Mouse (Mus musculus) megakaryocyte, embryonic 14.5 days (primary cell): Measurements from ENCODE around the gene Pkp3.

Experiments used
- FLI1 ChIP-seq: IDR thresholded peaks from 2 replicates; pipeline ENCODE4 v1.6.1; 2012; ENCODE audit warnings: low read length, inconsistent platforms, mixed read lengths
- GATA1 ChIP-seq: IDR thresholded peaks from 3 replicates; pipeline ENCODE4 v1.6.1; 2012; ENCODE audit warnings: mixed read lengths, low read length, inconsistent platforms, borderline replicate concordance

DNA sequence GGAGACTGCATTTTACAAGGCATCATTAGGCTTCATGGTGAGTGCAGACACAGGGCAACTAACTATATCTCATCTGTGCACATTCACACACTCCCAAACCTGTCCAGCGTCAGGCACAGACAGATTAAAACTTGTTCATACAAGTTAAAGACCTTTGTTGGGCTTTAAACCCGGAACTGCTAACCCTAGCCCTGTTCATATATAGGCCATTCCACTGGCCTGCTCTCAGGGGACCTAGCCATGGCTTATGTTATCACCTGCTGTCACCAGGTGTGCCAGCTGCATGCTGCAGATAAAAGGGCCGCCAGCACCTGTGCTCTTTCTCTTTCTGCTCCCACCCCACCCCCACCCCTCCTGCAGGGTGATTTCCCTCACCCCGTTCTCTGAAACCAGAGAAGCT, 35.5 kb upstream of the Pkp3 start:
- no peak for TF ChIP-seq GATA1
- TF ChIP-seq FLI1: no peak
